Mouse (Mus musculus) intestine, embryonic 15.5 days (tissue): ENCODE data around the gene Rpl37a. TPM values are rescaled to one million over a fixed set of nuclear protein-coding genes. Genes with fewer than 3 reads are reported as not detected.

Experiments
- ATAC-seq: fragments of 200-750 bp; cut with Nextera tagmentation; 2 replicates; pipeline ENCODE4 v1.8.0; 2017; ENCODE audit warnings: moderate TSS enrichment, moderate library complexity
- H3K27ac ChIP-seq: fragments of 300-500 bp; sonication (generic); 2 replicates; pipeline ENCODE4 v1.5.1; 2015; ENCODE audit warnings: mild to moderate bottlenecking, inconsistent platforms
- H3K27me3 ChIP-seq: fragments of 300-500 bp; sonication (generic); replicated peaks from 2 replicates; pipeline ENCODE4 v1.6.1; 2015; ENCODE audit warnings: inconsistent platforms
- H3K36me3 ChIP-seq: fragments of 300-500 bp; sonication (generic); 2 replicates; pipeline ENCODE4 v1.6.1; 2015; ENCODE audit warnings: inconsistent platforms
- H3K4me1 ChIP-seq: fragments of 300-500 bp; sonication (generic); replicated peaks from 2 replicates; pipeline ENCODE4 v1.6.1; 2015; ENCODE audit warnings: inconsistent platforms
- H3K4me2 ChIP-seq: fragments of 300-500 bp; sonication (generic); replicated peaks from 2 replicates; pipeline ENCODE4 v1.6.1; 2015; ENCODE audit warnings: mild to moderate bottlenecking, inconsistent platforms
- H3K4me3 ChIP-seq: fragments of 300-500 bp; sonication (generic); replicated peaks from 2 replicates; pipeline ENCODE4 v1.5.1; 2015; ENCODE audit warnings: inconsistent platforms
- H3K9ac ChIP-seq: fragments of 300-500 bp; sonication (generic); 2 replicates; pipeline ENCODE4 v1.6.1; 2015; ENCODE audit warnings: inconsistent platforms
- H3K9me3 ChIP-seq: fragments of 300-500 bp; sonication (generic); 2 replicates; pipeline ENCODE4 v1.6.1; 2016; ENCODE audit warnings: inconsistent platforms
- WGBS: fragments of 180-500 bp; shearing (Covaris S2); methylation state at CpG from one replicate; pipeline ENCODE4 v1.1.7; 2015; 5-methylcytosine and 5-hydroxymethylcytosine counted together
- polyA plus RNA-seq: library from polyadenylated mRNA; unstranded; fragments of >200 nt; fragmentation: Nextera tagmentation; extraction: Ambion mirVana; gene quantifications from 2 replicates; pipeline ENCODE4 v1.2.1, GENCODE M21; 2015

The Rpl37a gene
- polyA plus RNA-seq, result 1,771 and 1,885 TPM in 2 replicates

- H3K4me3 ChIP-seq, result peak within 1 kb of the TSS; percentile 69
- H3K27me3 ChIP-seq, result no peaks in the 10 kb centered on the region
- peaks cover 14% of the 10 kb centered on the region for H3K36me3 ChIP-seq
- peak within 1 kb of the TSS; percentile 79 for H3K9ac ChIP-seq
- H3K9me3 ChIP-seq, result no peaks in the 10 kb centered on the region
- 3% methylated on average over 68 of the region's 68 CpGs for WGBS
- peak within 1 kb of the TSS; percentile 94 for H3K27ac ChIP-seq
- peak; percentile 94 for ATAC-seq
- peak within 1 kb of the TSS; percentile 70 for H3K4me2 ChIP-seq
- peaks cover 7% of the 10 kb centered on the region; the same call in 1 of the 2 replicates for H3K4me1 ChIP-seq
Observed at GRCm38 (mm10) chr1:72710753-72711653, at the start of gene Rpl37a. Rpl37a (plus strand) TSS chr1:72711290.

GRCm38 (mm10) chr1:72673070-72673469 is 38.0 kb upstream of the Rpl37a start:
- H3K4me1 ChIP-seq, result no peaks in the 10 kb centered on the region
- no peak overlapping the region for H3K4me3 ChIP-seq
- 46% methylated on average over 3 of the region's 3 CpGs for WGBS
- H3K9ac ChIP-seq, result no peak overlapping the region
- H3K27ac ChIP-seq, result no peak overlapping the region
- H3K9me3 ChIP-seq, result no peaks in the 10 kb centered on the region
- ATAC-seq, result no peak
- H3K27me3 ChIP-seq, result no peaks in the 10 kb centered on the region
- H3K4me2 ChIP-seq, result no peak overlapping the region
- no peaks in the 10 kb centered on the region for H3K36me3 ChIP-seq

GRCm38 (mm10) chr1:72696256-72696655 is 14.8 kb upstream of the Rpl37a start:
- no peak overlapping the region for H3K9ac ChIP-seq
- H3K27ac ChIP-seq, result no peak overlapping the region
- H3K27me3 ChIP-seq, result no peaks in the 10 kb centered on the region
- 48% methylated on average over 3 of the region's 3 CpGs for WGBS
- H3K4me1 ChIP-seq, result no peaks in the 10 kb centered on the region
- H3K4me2 ChIP-seq, result no peak overlapping the region
- no peak for ATAC-seq
- H3K4me3 ChIP-seq, result no peak overlapping the region
- H3K9me3 ChIP-seq, result no peaks in the 10 kb centered on the region
- H3K36me3 ChIP-seq, result no peaks in the 10 kb centered on the region

- Histone ChIP-seq H3K9me3 (no peaks in the 10 kb centered on the region), H3K9ac (no peak overlapping the region), H3K27me3 (no peaks in the 10 kb centered on the region), H3K36me3 (no peaks in the 10 kb centered on the region), H3K4me2 (no peak overlapping the region), H3K27ac (no peak overlapping the region), H3K4me3 (no peak overlapping the region), H3K4me1 (no peaks in the 10 kb centered on the region)
- 30% methylated on average over 4 of the region's 4 CpGs for WGBS
- ATAC-seq, result no peak
Observed at GRCm38 (mm10) chr1:72698651-72699050, 12.4 kb upstream of the Rpl37a start.

GRCm38 (mm10) chr1:72700479-72700878 is 10.6 kb upstream of the Rpl37a start, which contains the start of gene Ankar:
Ankar (minus strand) TSS chr1:72700579.
- Histone ChIP-seq H3K4me1 (no peaks in the 10 kb centered on the region), H3K9me3 (no peaks in the 10 kb centered on the region), H3K4me2 (no peak within 1 kb of the TSS), H3K9ac (no peak within 1 kb of the TSS), H3K27ac (no peak within 1 kb of the TSS), H3K27me3 (no peaks in the 10 kb centered on the region), H3K4me3 (no peak within 1 kb of the TSS), H3K36me3 (no peaks in the 10 kb centered on the region)
- no peak for ATAC-seq
- WGBS, result 80% methylated on average over 11 of the region's 11 CpGs

- H3K4me1 ChIP-seq, result peaks cover under 1% of the 10 kb centered on the region; the same call in 1 of the 2 replicates
- WGBS, result 52% methylated on average over 4 of the region's 4 CpGs
- no peak overlapping the region for H3K27ac ChIP-seq
- no peaks in the 10 kb centered on the region for H3K27me3 ChIP-seq
- H3K4me2 ChIP-seq, result no peak overlapping the region
- H3K9ac ChIP-seq, result no peak overlapping the region
- no peak overlapping the region for H3K4me3 ChIP-seq
- no peak for ATAC-seq
- H3K36me3 ChIP-seq, result no peaks in the 10 kb centered on the region
- H3K9me3 ChIP-seq, result no peaks in the 10 kb centered on the region
Observed at GRCm38 (mm10) chr1:72707525-72707924, 3.6 kb upstream of the Rpl37a start.

GRCm38 (mm10) chr1:72711684-72712083 is 594 bp downstream of the Rpl37a start:
- peak overlapping the region; percentile 62 for H3K4me2 ChIP-seq
- H3K9ac ChIP-seq, result peak overlapping the region; percentile 79
- peaks cover 7% of the 10 kb centered on the region; the same call in 1 of the 2 replicates for H3K4me1 ChIP-seq
- H3K9me3 ChIP-seq, result no peaks in the 10 kb centered on the region
- peak overlapping the region; percentile 94 for H3K27ac ChIP-seq
- H3K4me3 ChIP-seq, result peak overlapping the region; percentile 69
- no peak for ATAC-seq
- peaks cover 14% of the 10 kb centered on the region for H3K36me3 ChIP-seq
- H3K27me3 ChIP-seq, result no peaks in the 10 kb centered on the region
- WGBS, result under 1% methylated on average over 17 of the region's 17 CpGs

- Histone ChIP-seq H3K36me3 (peaks cover 14% of the 10 kb centered on the region), H3K4me2 (no peak overlapping the region), H3K9ac (no peak overlapping the region), H3K27me3 (no peaks in the 10 kb centered on the region), H3K4me1 (peaks cover 7% of the 10 kb centered on the region; the same call in 1 of the 2 replicates), H3K9me3 (no peaks in the 10 kb centered on the region), H3K4me3 (no peak overlapping the region), H3K27ac (no peak overlapping the region)
- ATAC-seq, result no peak
- WGBS, result 61% methylated on average over 4 of the region's 4 CpGs
Observed at GRCm38 (mm10) chr1:72714547-72714946, 3.5 kb downstream of the Rpl37a start.

- ATAC-seq, result no peak
- peaks cover 7% of the 10 kb centered on the region; the same call in 1 of the 2 replicates for H3K4me1 ChIP-seq
- H3K9ac ChIP-seq, result no peak overlapping the region
- peaks cover 14% of the 10 kb centered on the region for H3K36me3 ChIP-seq
- H3K4me3 ChIP-seq, result no peak overlapping the region
- H3K27ac ChIP-seq, result no peak overlapping the region
- WGBS, result 86% methylated on average over 1 of the region's 1 CpGs
- H3K4me2 ChIP-seq, result no peak overlapping the region
- no peaks in the 10 kb centered on the region for H3K9me3 ChIP-seq
- H3K27me3 ChIP-seq, result no peaks in the 10 kb centered on the region
Observed at GRCm38 (mm10) chr1:72715065-72715464, 4.0 kb downstream of the Rpl37a start.

- WGBS, result 69% methylated on average over 3 of the region's 3 CpGs
- ATAC-seq, result no peak
- H3K9me3 ChIP-seq, result no peaks in the 10 kb centered on the region
- no peak overlapping the region for H3K4me3 ChIP-seq
- H3K4me2 ChIP-seq, result no peak overlapping the region
- H3K27ac ChIP-seq, result no peak overlapping the region
- H3K36me3 ChIP-seq, result peaks cover 14% of the 10 kb centered on the region
- no peak overlapping the region for H3K9ac ChIP-seq
- H3K4me1 ChIP-seq, result peaks cover 7% of the 10 kb centered on the region; the same call in 1 of the 2 replicates
- H3K27me3 ChIP-seq, result no peaks in the 10 kb centered on the region
Observed at GRCm38 (mm10) chr1:72715593-72716361, 4.7 kb downstream of the Rpl37a start.

- no peak overlapping the region for H3K4me3 ChIP-seq
- H3K4me2 ChIP-seq, result no peak overlapping the region
- no peaks in the 10 kb centered on the region for H3K9me3 ChIP-seq
- ATAC-seq, result no peak
- H3K9ac ChIP-seq, result no peak overlapping the region
- H3K36me3 ChIP-seq, result peaks cover 14% of the 10 kb centered on the region
- 45% methylated on average over 2 of the region's 2 CpGs for WGBS
- H3K27ac ChIP-seq, result no peak overlapping the region
- H3K27me3 ChIP-seq, result no peaks in the 10 kb centered on the region
- peaks cover 7% of the 10 kb centered on the region; the same call in 1 of the 2 replicates for H3K4me1 ChIP-seq
Observed at GRCm38 (mm10) chr1:72716421-72716820, 5.3 kb downstream of the Rpl37a start.

GRCm38 (mm10) chr1:72716926-72717325 is 5.8 kb downstream of the Rpl37a start:
- Histone ChIP-seq H3K36me3 (peaks cover 14% of the 10 kb centered on the region), H3K4me3 (no peak overlapping the region), H3K9me3 (no peaks in the 10 kb centered on the region), H3K9ac (no peak overlapping the region), H3K27me3 (no peaks in the 10 kb centered on the region), H3K27ac (no peak overlapping the region), H3K4me2 (no peak overlapping the region), H3K4me1 (peaks cover 7% of the 10 kb centered on the region; the same call in 1 of the 2 replicates)
- WGBS, result 10% methylated on average over 5 of the region's 5 CpGs
- peak; percentile 41; the same call in 1 of the 2 replicates for ATAC-seq
